Mouse (Mus musculus) liver, embryonic 14.5 days (tissue): ENCODE measurements around the gene Tmem56. TPM values are rescaled to one million over a fixed set of nuclear protein-coding genes. Genes with fewer than 3 reads are reported as not detected.

ENCODE experiments used
- ATAC-seq: fragments of 200-750 bp; cut with Nextera tagmentation; 2 replicates; pipeline ENCODE4 v1.8.0; 2017; ENCODE audit warnings: moderate number of reproducible peaks, mild to moderate bottlenecking, moderate library complexity; ENCODE audit not compliant: insufficient read depth
- DNase-seq, 3 experiments: peaks; one replicate each; pipeline ENCODE4 v3.0.0-alpha.2; 2012 to 2013; ENCODE audit warnings: low read depth in 3 of 3, low spot score in 3 of 3
- H3K27ac ChIP-seq: fragments of 300-500 bp; sonication (generic); 2 replicates; pipeline ENCODE4 v1.5.1; 2014; ENCODE audit warnings: moderate library complexity, mild to moderate bottlenecking, control low read depth, inconsistent platforms
- H3K27me3 ChIP-seq: fragments of 300-500 bp; sonication (generic); 2 replicates; pipeline ENCODE4 v1.6.1; 2014; ENCODE audit warnings: mild to moderate bottlenecking, low read length, moderate library complexity; ENCODE audit not compliant: control insufficient read depth, insufficient read depth
- H3K36me3 ChIP-seq: fragments of 300-500 bp; sonication (generic); replicated peaks from 2 replicates; pipeline ENCODE4 v1.6.1; 2014; ENCODE audit warnings: low read depth; ENCODE audit not compliant: control insufficient read depth, insufficient read depth
- H3K4me1 ChIP-seq, 2 experiments: fragments of 200-500 bp in 1 of 2; fragments of 300-500 bp in 1 of 2; sonication (generic) in 1 of 2; replicated peaks; 2 replicates each; pipeline ENCODE4 v1.6.1; 2012 to 2014; ENCODE audit warnings: antibody characterized with exemption in 1 of 2, inconsistent platforms in 1 of 2, low read length in 1 of 2; ENCODE audit not compliant: control insufficient read depth in 2 of 2, insufficient read depth in 2 of 2
- H3K4me2 ChIP-seq: fragments of 300-500 bp; sonication (generic); 2 replicates; pipeline ENCODE4 v1.6.1; 2014; ENCODE audit warnings: low read depth, mild to moderate bottlenecking, control low read depth, moderate library complexity
- H3K4me3 ChIP-seq, 2 experiments: fragments of 200-500 bp in 1 of 2; fragments of 300-500 bp in 1 of 2; sonication (generic) in 1 of 2; 2 replicates each; pipeline ENCODE4 v1.5.1; 2012 to 2014; ENCODE audit warnings: low read depth in 2 of 2, low read length in 2 of 2, mild to moderate bottlenecking in 2 of 2, control low read depth in 1 of 2, inconsistent platforms in 1 of 2, moderate library complexity in 1 of 2; ENCODE audit not compliant: insufficient read depth in 1 of 2
- H3K9ac ChIP-seq: fragments of 300-500 bp; sonication (generic); replicated peaks from 2 replicates; pipeline ENCODE4 v1.6.1; 2014; ENCODE audit warnings: mild to moderate bottlenecking, control low read depth, moderate library complexity
- H3K9me3 ChIP-seq: fragments of 300-500 bp; sonication (generic); 2 replicates; pipeline ENCODE4 v1.6.1; 2016; ENCODE audit warnings: low read length, mixed read lengths; ENCODE audit not compliant: control insufficient read depth
- CTCF ChIP-seq: IDR thresholded peaks from 2 replicates; pipeline ENCODE4 v1.5.1; 2016; ENCODE audit warnings: antibody characterized with exemption, low read depth, control low read depth
- EP300 ChIP-seq: IDR thresholded peaks from 2 replicates; pipeline ENCODE4 v1.6.1; 2016; ENCODE audit warnings: antibody characterized with exemption, low read depth
- WGBS: fragments of 180-500 bp; shearing (Covaris S2); extraction: QIAGEN DNeasy Blood & Tissue Kit; methylation state at CpG from one replicate; pipeline ENCODE4 v1.1.7; 2014; ENCODE audit not compliant: insufficient replicate concordance; 5-methylcytosine and 5-hydroxymethylcytosine counted together
- polyA plus RNA-seq, 2 experiments: library from polyadenylated mRNA; depleted of rRNA in 1 of 2; stranded (reverse) in 1 of 2; unstranded in 1 of 2; fragments of >200 nt; fragmentation: Nextera tagmentation in 1 of 2; extraction: Ambion mirVana in 1 of 2; gene quantifications; 2 replicates each; pipeline versions ENCODE4 v1.2.1 to v1.2.3; 2012 to 2014

Gene Tmem56
- polyA plus RNA-seq, 2 experiments = 13.5 to 25.3 TPM

- Histone ChIP-seq H3K27me3 (no peaks in the 10 kb centered on the region), H3K27ac (no peak overlapping the region), H3K9me3 (no peaks in the 10 kb centered on the region), H3K36me3 (no peaks in the 10 kb centered on the region), H3K4me2 (no peak overlapping the region), H3K4me1 (peaks cover 2% of the 10 kb centered on the region in 2 experiments; a peak in 1 of 4 replicates), H3K9ac (no peak overlapping the region), H3K4me3 (no peak overlapping the region)
- ATAC-seq = no peak
- WGBS = 62% methylated on average over 6 of the region's 6 CpGs
- TF ChIP-seq CTCF = no peak
- TF ChIP-seq EP300 = no peak
- no peak for DNase-seq
Observed at GRCm38 (mm10) chr3:121312426-121312825, 29.5 kb upstream of the Tmem56 start.

- no peaks in the 10 kb centered on the region for H3K36me3 ChIP-seq
- DNase-seq (no peak), ATAC-seq (no peak)
- no peak overlapping the region for H3K27ac ChIP-seq
- no peaks in the 10 kb centered on the region for H3K27me3 ChIP-seq
- no peak; the same call in 1 of the 2 replicates for TF ChIP-seq CTCF
- no peak for TF ChIP-seq EP300
- H3K4me2 ChIP-seq = no peak overlapping the region
- no peak overlapping the region for H3K4me3 ChIP-seq
- peaks cover 2% of the 10 kb centered on the region in 2 experiments; a peak in 1 of 4 replicates for H3K4me1 ChIP-seq
- no peak overlapping the region for H3K9ac ChIP-seq
- WGBS = 78% methylated on average over 16 of the region's 16 CpGs
- H3K9me3 ChIP-seq = no peaks in the 10 kb centered on the region
Observed at GRCm38 (mm10) chr3:121309896-121310714, 27.2 kb upstream of the Tmem56 start.

GRCm38 (mm10) chr3:121309429-121309828 lies 26.5 kb upstream of the Tmem56 start:
- ATAC-seq (peak; percentile 58; the same call in 1 of the 2 replicates), DNase-seq (peak in 1 of 3 experiments; percentile 37)
- 23% methylated on average over 4 of the region's 4 CpGs for WGBS

GRCm38 (mm10) chr3:121308935-121309334 lies 26.0 kb upstream of the Tmem56 start:
- no peak for TF ChIP-seq CTCF
- no peak for TF ChIP-seq EP300
- Histone ChIP-seq H3K9me3 (no peaks in the 10 kb centered on the region), H3K36me3 (no peaks in the 10 kb centered on the region), H3K4me3 (no peak overlapping the region), H3K9ac (no peak overlapping the region), H3K4me2 (no peak overlapping the region), H3K27me3 (no peaks in the 10 kb centered on the region), H3K27ac (no peak overlapping the region), H3K4me1 (peaks cover 2% of the 10 kb centered on the region in 2 experiments; a peak in 1 of 4 replicates)
- WGBS = 69% methylated on average over 5 of the region's 5 CpGs
- DNase-seq = no peak
- ATAC-seq = no peak

More at GRCm38 (mm10) chr3:121309429-121309828, 26.5 kb upstream of the Tmem56 start:
- TF ChIP-seq EP300 (no peak), CTCF (no peak)
- Histone ChIP-seq H3K36me3 (no peaks in the 10 kb centered on the region), H3K9ac (no peak overlapping the region), H3K4me3 (no peak overlapping the region), H3K4me2 (no peak overlapping the region), H3K4me1 (peaks cover 2% of the 10 kb centered on the region in 2 experiments; a peak in 1 of 4 replicates), H3K9me3 (no peaks in the 10 kb centered on the region), H3K27me3 (no peaks in the 10 kb centered on the region), H3K27ac (no peak overlapping the region)

GRCm38 (mm10) chr3:121307532-121308234 lies 24.8 kb upstream of the Tmem56 start:
- DNase-seq (peak; percentile 47 to 58 (median 50)), ATAC-seq (peak; percentile 63)
- Histone ChIP-seq H3K27ac (no peak overlapping the region), H3K4me1 (peaks cover 2% of the 10 kb centered on the region in 2 experiments; a peak in 1 of 4 replicates), H3K36me3 (no peaks in the 10 kb centered on the region), H3K4me2 (no peak overlapping the region), H3K9ac (no peak overlapping the region), H3K9me3 (no peaks in the 10 kb centered on the region), H3K4me3 (no peak overlapping the region), H3K27me3 (no peaks in the 10 kb centered on the region)
- 64% methylated on average over 7 of the region's 7 CpGs for WGBS
- TF ChIP-seq CTCF = peak; percentile 99
- no peak for TF ChIP-seq EP300
